Mouse (Mus musculus) MEL-GATA-1-ER (cell line): ENCODE measurements around the gene Zc3h10.
"Not testable (repeated sequence)": the region's sequence is repeated elsewhere in the genome, so short reads cannot be mapped to it uniquely, and the experiment has no call there.

Source experiments
- DNase-seq: peaks from one replicate; pipeline ENCODE4 v3.0.0-alpha.2; 2012; ENCODE audit warnings: low read depth; ENCODE audit errors: extremely low read depth

The Zc3h10 gene

DNA sequence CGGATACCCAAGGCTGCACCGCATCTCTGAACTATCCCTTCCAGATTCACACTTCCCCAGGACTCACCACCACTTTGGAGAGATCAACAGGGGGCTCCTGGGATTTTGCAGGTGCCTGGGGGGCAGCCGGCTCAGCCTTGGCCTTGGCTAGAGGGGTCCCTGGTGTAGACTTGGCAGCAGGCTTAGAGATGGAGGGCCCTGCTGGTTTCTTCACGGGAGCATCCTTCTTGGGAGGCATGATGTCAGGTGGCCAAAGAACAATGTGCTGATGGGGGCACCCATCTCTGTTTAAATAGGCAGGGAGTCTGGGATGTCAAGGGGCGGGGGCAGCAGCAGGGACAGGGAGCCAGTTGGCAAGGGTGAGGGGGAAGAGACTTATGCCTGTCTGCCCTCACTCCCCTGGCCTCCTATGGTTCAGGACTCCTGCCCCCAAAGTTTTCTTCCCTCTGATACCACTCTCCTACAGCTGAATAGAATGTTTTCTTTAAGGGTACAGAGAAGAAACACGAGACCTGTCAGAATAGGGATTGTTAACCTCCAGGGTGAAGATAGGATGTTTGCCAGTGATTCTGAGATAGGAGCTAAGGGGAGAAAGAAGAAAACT, 50.3 kb downstream of the Zc3h10 start:
- no peak for DNase-seq

DNA sequence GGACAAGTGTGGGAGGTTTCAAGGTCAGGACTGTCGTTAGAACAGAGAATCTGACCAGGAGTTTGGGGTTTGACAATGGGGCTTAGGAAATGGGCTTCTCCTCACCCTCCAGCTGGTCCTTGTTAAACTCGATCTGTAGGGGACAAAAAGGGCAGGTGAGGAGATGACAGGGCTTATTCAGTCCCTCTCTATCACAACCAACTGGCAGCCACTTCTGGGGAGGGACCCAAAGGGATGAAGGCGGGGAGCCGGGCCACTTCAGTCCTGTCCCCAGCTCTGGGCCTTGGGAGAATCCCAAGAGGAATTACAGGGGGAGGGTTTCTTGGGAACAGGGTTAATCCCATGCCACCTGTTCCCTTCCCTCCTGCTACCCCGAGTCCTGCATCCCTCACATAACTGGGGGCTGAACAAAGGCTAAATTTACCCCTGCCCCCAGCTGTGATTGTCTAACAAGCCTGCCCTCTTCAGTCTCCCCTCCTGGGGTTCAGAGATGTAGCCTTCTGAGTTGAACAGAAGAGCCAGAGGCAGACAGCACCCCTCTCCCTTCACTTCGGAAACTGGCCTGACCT, 51.0 kb downstream of the Zc3h10 start:
- no peak for DNase-seq

DNA sequence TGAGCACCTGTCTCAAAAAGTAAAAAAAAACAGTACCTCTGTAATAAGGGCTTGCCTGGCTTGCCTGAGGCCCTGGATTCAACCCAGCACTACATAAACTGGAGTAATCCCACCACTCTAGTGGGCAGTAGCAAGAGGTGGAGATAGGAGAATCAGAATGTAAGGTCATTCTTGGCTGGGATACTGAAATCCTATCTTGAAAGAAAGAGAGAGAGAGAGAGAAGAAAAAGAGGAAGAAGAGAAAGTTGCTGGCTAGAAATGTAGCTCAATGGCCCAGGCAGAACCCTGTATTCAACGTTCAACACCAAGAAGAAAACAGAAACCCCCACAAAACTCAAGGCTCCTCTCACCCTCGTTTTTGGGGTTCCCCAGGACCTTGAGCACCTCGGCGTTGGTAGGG, 51.7 kb downstream of the Zc3h10 start:
- DNase-seq = peak; percentile 37

DNA sequence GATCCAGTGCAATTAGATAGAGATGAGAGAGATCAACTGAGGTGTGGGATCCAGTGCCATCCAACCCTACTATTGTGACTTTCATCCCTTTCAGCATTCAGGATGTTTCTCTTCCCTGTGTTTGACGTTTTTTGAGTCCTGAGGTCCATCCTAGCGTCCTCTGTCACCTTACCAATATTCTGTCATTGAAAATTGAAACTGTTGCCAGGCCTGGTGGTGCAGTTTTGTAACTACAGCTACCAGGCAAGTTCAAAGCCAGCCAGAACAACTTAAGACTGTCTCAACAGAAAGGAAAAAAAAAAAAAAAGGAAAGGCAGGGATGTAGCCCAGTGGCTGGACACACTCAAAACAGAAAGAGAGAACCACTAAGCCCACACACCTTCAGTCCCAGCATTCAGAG, 52.3 kb downstream of the Zc3h10 start:
- DNase-seq = no peak

DNA sequence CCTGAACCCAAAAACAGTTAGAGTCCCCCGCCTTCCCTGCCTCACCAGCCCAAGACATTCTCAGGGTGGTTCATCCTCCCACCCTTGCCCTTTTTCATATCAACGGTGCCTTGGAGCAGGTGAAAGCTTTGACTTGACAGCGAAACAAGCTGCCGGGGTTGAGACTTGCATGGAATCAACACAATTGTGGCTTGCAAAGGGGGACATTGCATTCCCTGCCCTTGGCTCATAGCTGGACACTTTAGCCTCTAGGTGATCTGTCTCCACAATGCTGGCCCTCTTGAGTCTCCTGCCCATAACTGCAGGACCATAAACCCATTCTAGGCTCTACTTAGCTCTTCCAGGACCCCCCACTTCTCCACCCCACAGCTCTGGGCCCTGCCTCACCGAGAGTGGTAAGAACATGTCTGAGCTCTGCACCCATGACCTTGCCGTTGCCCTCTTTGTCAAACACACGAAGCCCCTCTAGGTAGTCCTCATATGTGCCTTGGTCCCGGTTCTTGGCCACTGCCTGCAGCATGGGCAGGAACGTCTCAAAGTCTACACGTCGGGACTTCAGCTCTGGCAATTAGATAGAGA, 52.8 kb downstream of the Zc3h10 start:
- DNase-seq = no peak

DNA sequence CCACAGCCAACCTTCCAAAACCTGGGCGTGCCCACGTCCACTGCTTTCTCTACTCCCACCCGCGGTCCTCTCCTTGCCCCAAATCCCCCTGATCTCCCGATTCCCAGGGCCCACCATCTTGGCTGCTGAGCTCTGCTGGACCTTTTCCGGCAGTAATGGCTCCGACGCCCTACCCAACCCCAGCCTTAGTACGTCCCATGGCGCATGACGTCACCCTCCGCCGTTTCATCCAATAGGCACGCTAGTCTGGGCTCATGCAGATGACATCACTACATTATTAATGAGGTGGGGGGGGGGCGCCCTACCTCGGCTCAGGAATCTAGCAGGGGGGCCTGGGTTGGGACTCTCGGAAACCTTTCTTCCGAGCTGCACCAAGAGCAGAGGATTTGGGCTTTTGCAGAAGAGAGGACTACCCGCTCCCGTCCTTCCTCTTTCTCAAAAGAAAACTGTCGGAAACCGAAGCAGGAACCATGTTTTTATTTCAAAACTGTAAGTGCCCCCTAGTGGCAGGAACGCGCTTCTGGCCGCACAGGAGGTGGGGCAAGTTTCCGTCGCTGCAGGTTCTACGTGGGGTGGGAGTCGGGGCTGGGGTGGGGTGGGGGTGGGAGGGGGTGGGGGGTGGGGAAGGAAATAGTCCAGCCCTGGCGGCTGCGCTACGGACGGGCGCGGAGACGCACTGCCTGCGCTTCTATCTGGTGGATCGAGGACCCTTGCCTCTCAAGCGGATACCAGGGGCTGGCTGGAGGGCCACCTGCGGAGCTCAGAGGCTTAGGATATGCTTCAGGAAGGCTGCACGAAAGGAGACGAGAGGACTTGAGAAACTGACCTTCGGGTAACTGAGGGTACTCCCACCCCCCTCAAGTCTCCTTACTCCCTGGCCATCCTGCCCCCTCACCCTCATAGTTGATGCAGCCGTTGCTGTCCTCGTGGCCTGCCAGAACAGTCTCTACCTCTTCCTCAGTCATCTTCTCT, 53.6 kb downstream of the Zc3h10 start, which contains the start of gene Myl6:
Gene Myl6, minus strand, starts transcription at position 451 of the 972 bp plus-strand sequence.
- peak; percentile 95 for DNase-seq

DNA sequence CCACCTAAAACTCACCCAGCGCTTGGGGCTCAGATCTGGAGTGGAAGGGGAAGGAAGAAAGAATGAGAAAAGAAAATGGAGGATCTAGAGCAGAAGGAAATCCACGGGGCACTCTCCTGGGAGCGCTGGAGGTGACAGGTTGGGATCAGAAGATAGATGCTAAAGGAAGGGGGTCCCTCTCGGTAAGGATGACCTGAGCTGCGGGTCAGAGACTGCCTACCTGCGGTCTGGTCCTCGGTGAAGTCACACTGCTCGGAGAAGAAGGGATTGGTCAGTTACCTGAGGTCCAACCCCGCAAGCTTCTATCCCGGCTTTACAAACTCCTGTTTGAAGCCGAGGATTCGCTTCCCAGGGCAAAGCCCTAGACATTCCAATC, 54.3 kb downstream of the Zc3h10 start:
- DNase-seq = no peak

DNA sequence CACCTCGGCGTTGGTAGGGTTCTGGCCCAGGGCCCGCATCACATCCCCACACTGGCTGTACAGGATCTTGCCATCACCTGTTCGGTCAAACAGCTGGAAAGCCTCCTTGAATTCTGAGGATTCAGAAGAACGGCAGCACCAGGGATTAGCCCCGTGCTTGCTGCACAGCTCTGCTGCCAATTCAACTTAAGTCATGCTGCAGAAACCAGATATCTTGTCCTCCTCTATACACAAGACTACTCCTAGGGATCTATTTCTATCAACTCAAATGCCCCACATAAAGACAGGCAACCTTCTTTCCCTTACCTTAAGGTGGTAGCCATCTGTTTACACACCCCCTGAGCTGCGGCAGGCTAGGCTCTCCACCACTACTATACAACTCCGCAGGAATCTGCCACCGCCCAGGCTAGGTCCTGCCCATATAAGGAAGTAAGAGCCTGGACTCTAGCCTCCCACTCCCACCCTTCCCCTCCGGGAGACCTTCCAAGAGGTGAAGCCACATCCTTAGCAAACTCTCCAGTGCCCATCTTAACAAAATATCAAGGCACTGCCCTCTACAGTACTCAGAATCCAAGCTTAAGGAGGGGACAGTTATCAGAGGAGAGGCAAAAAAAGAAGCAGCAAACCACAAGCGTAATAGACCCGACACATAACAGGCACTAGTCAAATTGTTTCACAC, 54.8 kb downstream of the Zc3h10 start:
- peak; percentile 53 for DNase-seq

DNA sequence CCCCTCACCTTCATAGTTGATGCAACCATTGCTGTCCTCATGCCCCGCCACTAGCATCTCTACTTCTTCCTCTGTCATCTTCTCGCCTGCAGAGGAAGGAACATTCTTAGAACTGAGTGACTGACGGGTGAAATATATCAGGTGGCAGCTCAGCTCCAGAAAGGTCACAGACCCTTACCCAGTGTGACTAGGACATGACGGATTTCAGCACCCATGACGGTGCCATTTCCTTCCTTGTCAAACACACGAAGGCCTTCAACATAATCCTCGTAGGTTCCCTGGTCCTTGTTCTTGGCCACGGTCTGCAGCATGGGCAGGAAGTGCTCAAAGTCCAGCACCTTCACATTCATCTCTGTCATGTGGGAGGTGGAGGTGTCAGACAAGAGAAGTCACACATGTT, 55.5 kb downstream of the Zc3h10 start:
- not testable (repeated sequence) for DNase-seq
